In the genomic region with DNA sequence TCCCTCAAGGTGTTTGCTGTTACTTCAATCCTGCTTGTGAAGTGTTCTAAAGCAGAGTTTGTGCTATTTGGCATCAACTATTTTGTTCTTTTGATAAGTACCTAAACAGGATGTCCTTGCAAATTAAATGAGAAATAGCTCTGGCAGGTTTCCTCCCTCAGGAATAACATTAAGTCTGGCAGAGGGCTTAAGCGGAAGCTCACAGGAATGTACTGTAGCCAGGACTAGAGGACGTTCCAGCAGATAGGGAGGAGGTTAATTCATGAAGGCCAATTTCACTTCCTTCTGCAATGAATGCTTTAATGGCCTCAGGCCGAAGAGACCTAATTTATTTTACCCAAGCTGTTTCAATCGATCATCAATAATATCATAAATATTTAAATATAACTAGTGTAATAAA, we compare ENCODE assay signal across 12 mouse cellular contexts.
DNase-seq lines count a peak whose midpoint lies in the region; ATAC-seq and TF ChIP-seq lines count a peak whose summit lies in the region.
"Had no signal": no experiment of that assay in that cellular context is flagged by ENCODE, and none has a peak within 500 bp of the region (broad histone marks: within the 10 kb centered on the region; RNA-seq: fewer than 3 reads in every experiment).

No protein-coding gene starts in this region.

- H3K9me3 ChIP-seq in lung, embryonic 14.5 days (ENCODE audit: low read depth, low read length): no peaks in the 10 kb centered on the region
- H3K9me3 ChIP-seq in heart, postnatal 0 days (replicated peaks; ENCODE audit: control insufficient read depth, low read length): no peaks in the 10 kb centered on the region
- H3K9me3 ChIP-seq in forebrain, postnatal 0 days (ENCODE audit: low read length): no peaks in the 10 kb centered on the region
- H3K9me3 ChIP-seq: embryonic facial prominence, embryonic 13.5 days; forebrain, embryonic 13.5 days had no signal

- ATAC-seq in lung, embryonic 14.5 days (ENCODE audit: insufficient read depth): no peak; the same call in 1 of the 2 replicates
- no peak for ATAC-seq in heart, postnatal 0 days (ENCODE audit: insufficient read depth, low read depth)
- no peak for ATAC-seq in forebrain, postnatal 0 days
- ATAC-seq: forebrain, embryonic 13.5 days had no signal

- H3K9ac ChIP-seq in lung, embryonic 14.5 days: no peak overlapping the region
- no peak overlapping the region for H3K9ac ChIP-seq in heart, postnatal 0 days (replicated peaks; ENCODE audit: low read depth, low read length)
- no peak overlapping the region for H3K9ac ChIP-seq in forebrain, postnatal 0 days
- H3K9ac ChIP-seq: embryonic facial prominence, embryonic 13.5 days; forebrain, embryonic 13.5 days had no signal

- WGBS in lung, embryonic 14.5 days: 47% methylated on average over 4 of the region's 4 CpGs
- WGBS in heart, postnatal 0 days: 42% methylated on average over 4 of the region's 4 CpGs
- 74% methylated on average over 4 of the region's 4 CpGs for WGBS in forebrain, postnatal 0 days
- WGBS in thymus, adult 2 months: 82% methylated on average over 4 of the region's 4 CpGs

- H3K27me3 ChIP-seq in lung, embryonic 14.5 days (ENCODE audit: insufficient read depth, low read length): no peaks in the 10 kb centered on the region
- H3K27me3 ChIP-seq in heart, postnatal 0 days (ENCODE audit: control insufficient read depth, insufficient read depth, low read length): no peaks in the 10 kb centered on the region
- H3K27me3 ChIP-seq in forebrain, postnatal 0 days (ENCODE audit: insufficient read depth, low read length): no peaks in the 10 kb centered on the region
- no peaks in the 10 kb centered on the region for H3K27me3 ChIP-seq in thymus, adult 2 months (ENCODE audit: control insufficient read depth, insufficient read depth, low read length)
- H3K27me3 ChIP-seq: embryonic facial prominence, embryonic 13.5 days; forebrain, embryonic 13.5 days had no signal

- TF ChIP-seq POLR2A in thymus, adult 2 months (IDR thresholded peaks at IDR 0.05; ENCODE audit: control insufficient read depth, extremely low read depth, insufficient read depth, low read length, poor library complexity): no peak

- no peak overlapping the region for H3K27ac ChIP-seq in gastrocnemius, adult 2 months
- H3K27ac ChIP-seq in lung, embryonic 14.5 days (ENCODE audit: low read depth): no peak overlapping the region
- H3K27ac ChIP-seq in heart, postnatal 0 days (ENCODE audit: low read depth): no peak overlapping the region
- no peak overlapping the region for H3K27ac ChIP-seq in forebrain, postnatal 0 days (ENCODE audit: low read depth, low read length)
- H3K27ac ChIP-seq in thymus, adult 2 months (ENCODE audit: control insufficient read depth, insufficient read depth, low read length): no peak overlapping the region
- H3K27ac ChIP-seq: embryonic facial prominence, embryonic 13.5 days; forebrain, embryonic 13.5 days had no signal

- DNase-seq in gastrocnemius, adult 2 months: peak; percentile 14
- no peak for DNase-seq in gastrocnemius, postnatal 25 days
- DNase-seq in lung, embryonic 14.5 days: peak; percentile 48
- DNase-seq in lung, postnatal 4 days: no peak
- peak; percentile 25 for DNase-seq in heart, postnatal 0 days (ENCODE audit: low spot score)
- no peak for DNase-seq in forebrain, postnatal 0 days
- DNase-seq in thymus, adult 2 months: no peak
- DNase-seq: midbrain, embryonic 14.5 days; right cerebral cortex, postnatal 14 days had no signal

- H3K4me2 ChIP-seq in lung, embryonic 14.5 days: no peak overlapping the region
- H3K4me2 ChIP-seq in heart, postnatal 0 days (ENCODE audit: low read depth, low read length): no peak overlapping the region
- no peak overlapping the region for H3K4me2 ChIP-seq in forebrain, postnatal 0 days (ENCODE audit: low read depth)
- H3K4me2 ChIP-seq: embryonic facial prominence, embryonic 13.5 days; forebrain, embryonic 13.5 days; liver, embryonic 11.5 days had no signal

- no peak overlapping the region for H3K4me3 ChIP-seq in gastrocnemius, adult 2 months
- H3K4me3 ChIP-seq in lung, embryonic 14.5 days (ENCODE audit: low read depth, low read length): no peak overlapping the region
- H3K4me3 ChIP-seq in heart, postnatal 0 days (ENCODE audit: low read depth, low read length): no peak overlapping the region
- no peak overlapping the region for H3K4me3 ChIP-seq in forebrain, postnatal 0 days (ENCODE audit: low read depth, low read length)
- H3K4me3 ChIP-seq in thymus, adult 2 months (ENCODE audit: control insufficient read depth, insufficient read depth, low read length): no peak overlapping the region
- H3K4me3 ChIP-seq: embryonic facial prominence, embryonic 13.5 days; forebrain, embryonic 13.5 days had no signal

- no peak for TF ChIP-seq EP300 in heart, postnatal 0 days (IDR thresholded peaks at IDR 0.05; ENCODE audit: low read depth)

- no peak for TF ChIP-seq CTCF in gastrocnemius, adult 2 months (IDR thresholded peaks at IDR 0.05)
- no peak for TF ChIP-seq CTCF in lung, embryonic 14.5 days (IDR thresholded peaks at IDR 0.05; ENCODE audit: low read depth)
- TF ChIP-seq CTCF in heart, postnatal 0 days (IDR thresholded peaks at IDR 0.05; ENCODE audit: low read depth): no peak
- no peak for TF ChIP-seq CTCF in forebrain, postnatal 0 days (IDR thresholded peaks at IDR 0.05; ENCODE audit: low read depth)
- TF ChIP-seq CTCF in thymus, adult 2 months (IDR thresholded peaks at IDR 0.05; ENCODE audit: borderline replicate concordance, control insufficient read depth, extremely low read depth, insufficient read depth, low read length, poor library complexity): no peak

- H3K4me1 ChIP-seq in lung, embryonic 14.5 days (ENCODE audit: insufficient read depth): no peaks in the 10 kb centered on the region
- H3K4me1 ChIP-seq in heart, postnatal 0 days (ENCODE audit: control insufficient read depth, insufficient read depth): no peaks in the 10 kb centered on the region
- no peaks in the 10 kb centered on the region for H3K4me1 ChIP-seq in forebrain, postnatal 0 days (ENCODE audit: insufficient read depth)
- no peaks in the 10 kb centered on the region for H3K4me1 ChIP-seq in thymus, adult 2 months (replicated peaks; ENCODE audit: control insufficient read depth, insufficient read depth, low read length)
- H3K4me1 ChIP-seq: embryonic facial prominence, embryonic 13.5 days; forebrain, embryonic 13.5 days had no signal

- H3K36me3 ChIP-seq in lung, embryonic 14.5 days (ENCODE audit: insufficient read depth): no peaks in the 10 kb centered on the region
- H3K36me3 ChIP-seq in heart, postnatal 0 days (replicated peaks; ENCODE audit: control insufficient read depth, insufficient read depth, low read length): no peaks in the 10 kb centered on the region
- no peaks in the 10 kb centered on the region for H3K36me3 ChIP-seq in forebrain, postnatal 0 days (ENCODE audit: insufficient read depth)
- H3K36me3 ChIP-seq in thymus, adult 2 months (ENCODE audit: control insufficient read depth, insufficient read depth, low read length): no peaks in the 10 kb centered on the region
- H3K36me3 ChIP-seq: embryonic facial prominence, embryonic 13.5 days had no signal

- intact Hi-C loops in gastrocnemius, adult 2 months (cut with DNase I): no loop called here

Comparison
In these comparisons a context has a peak if more than half of its experiments do, and no peak if none do; other contexts are left out.
1. DNase-seq: peak in gastrocnemius, adult 2 months (single experiment), lung, embryonic 14.5 days (single experiment) and heart, postnatal 0 days (single experiment); none in gastrocnemius, postnatal 25 days (single experiment), lung, postnatal 4 days (0 of 2), forebrain, postnatal 0 days (single experiment) and thymus, adult 2 months (single experiment).